Mouse (Mus musculus) kidney, adult 8-10 months (tissue): ENCODE data around the gene Ezr.

ENCODE experiments used
- DNase-seq, 2 experiments: peaks; one replicate each; pipeline ENCODE4 v3.0.0; 2022

Gene Ezr

GRCm38 (mm10) chr17:6789103-6789502 lies 6.5 kb upstream of the Ezr start:
- peak in 1 of 2 experiments; percentile 50 for DNase-seq

DNA sequence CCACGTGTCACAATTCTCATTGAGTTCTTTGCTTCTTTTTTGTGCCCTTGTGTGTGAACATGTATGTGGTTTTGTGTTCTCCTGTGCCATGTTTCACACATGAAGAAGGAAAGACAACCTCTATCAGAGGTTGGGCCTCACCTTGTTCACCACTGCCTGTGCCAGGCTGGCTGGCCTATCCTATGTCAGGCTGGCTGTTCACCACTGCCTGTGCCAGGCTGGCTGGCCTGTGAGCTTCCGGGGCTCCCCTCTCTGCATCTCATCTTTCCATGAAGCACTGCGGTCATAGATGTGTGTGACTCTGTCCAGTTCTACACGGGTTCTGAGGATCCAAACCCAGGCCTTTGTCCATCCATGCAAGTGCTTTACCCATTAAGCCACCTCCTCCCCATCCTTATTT lies 4.7 kb upstream of the Ezr start:
- no peak for DNase-seq

DNA sequence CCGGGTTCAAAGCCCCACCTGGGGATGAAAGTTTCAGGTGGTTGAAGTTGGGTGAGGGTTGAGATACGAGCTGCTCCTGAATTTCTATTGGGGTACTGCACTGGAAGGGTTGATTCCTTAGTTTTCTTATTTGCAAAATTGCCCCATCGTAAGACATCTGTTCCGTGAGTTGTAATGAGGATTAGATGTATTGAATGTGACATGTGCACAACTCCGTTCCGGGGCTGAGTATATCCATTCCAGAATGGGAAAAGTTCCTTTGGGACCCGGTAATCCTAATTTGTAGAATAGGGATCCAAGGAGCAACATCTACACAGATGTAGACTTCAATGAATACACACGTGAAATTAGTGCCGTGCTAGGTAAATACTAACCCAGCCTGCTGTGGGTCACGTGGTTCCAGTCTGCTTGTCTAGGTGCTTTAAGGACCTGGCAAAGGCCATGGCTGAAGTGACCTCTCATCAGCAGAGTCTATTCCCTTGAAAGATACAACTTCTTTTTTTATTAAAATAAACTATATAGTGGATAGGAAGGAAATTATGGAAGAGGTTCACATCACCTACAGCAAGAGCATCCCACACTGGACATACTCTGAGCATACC lies 1.3 kb upstream of the Ezr start:
- peak in 1 of 2 experiments; percentile 49 for DNase-seq

DNA sequence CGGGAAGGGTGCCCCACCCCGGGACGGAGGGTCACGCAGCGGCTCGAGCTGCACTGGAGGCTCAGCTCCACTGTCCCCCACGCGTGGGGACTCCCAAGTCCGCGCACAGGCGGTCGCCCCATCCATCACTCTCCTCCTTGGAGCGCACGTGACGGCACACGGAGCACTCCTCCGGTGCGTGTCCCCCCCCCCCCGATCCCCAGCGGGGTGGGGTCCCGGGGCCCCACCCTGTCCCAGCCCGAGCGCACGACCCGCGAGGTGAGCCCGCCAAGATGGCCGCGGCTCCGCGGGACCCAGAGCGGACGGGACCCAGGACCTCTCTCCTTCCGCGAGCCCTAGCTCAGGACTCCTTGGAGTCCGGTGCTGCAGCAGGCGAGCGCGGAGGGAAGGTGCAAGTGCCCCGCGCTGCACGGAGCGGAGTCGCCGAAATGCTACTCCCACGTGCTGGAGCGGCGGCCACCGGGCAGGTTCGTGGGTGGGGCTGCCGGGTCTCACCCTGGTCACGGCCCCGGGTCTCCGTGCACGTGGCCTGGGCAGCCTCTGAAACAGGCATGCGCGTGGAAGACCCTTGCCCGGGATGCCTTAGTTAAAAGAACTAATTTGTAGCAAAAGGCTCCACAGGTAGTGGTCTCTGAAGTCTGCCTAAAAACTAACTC lies 550 bp upstream of the Ezr start:
- DNase-seq: peak in 1 of 2 experiments; percentile 54

DNA sequence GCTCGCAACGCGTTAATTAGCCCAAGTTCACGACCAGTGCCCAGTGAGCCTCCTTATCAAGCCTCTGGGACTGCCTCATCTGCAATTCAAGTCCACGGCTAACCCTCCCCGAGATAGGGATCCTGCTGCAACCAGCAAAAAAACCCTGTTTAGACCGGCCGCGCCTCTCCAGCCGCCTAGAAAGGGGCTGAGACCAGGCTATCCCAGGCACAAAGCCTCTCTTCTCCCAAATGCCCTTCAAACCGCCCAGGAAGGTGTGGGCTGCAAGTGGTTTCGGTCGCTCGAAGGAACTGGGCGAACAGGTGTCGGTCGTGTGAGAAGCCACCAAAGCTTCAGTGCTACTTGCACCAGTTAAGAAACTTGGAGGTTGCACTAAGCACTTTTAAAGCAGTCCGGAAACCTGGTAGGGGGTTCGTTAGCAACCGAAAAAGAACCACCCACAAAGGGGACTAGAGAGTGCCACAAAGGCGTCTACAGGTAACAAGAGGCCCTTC lies 504 bp downstream of the Ezr start:
- peak; percentile 46 to 47 for DNase-seq

DNA sequence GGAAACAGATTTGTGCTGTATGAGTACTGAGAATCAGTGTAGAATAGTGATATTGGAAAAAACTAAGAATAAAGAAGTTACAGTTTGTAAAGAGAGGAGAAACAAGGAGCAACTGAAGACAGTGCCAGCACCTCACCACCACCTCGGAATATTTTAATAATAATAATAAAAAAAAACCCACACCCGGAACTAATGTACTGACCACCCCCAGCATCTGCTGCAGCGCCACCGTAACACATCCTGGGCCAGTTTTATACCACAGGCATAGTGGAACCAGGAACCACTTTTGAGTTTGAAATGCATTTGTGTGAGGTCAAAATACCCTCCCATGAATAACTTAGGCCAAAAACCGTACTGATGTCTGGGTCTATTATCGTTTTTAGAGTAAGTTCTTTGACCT lies 1.3 kb downstream of the Ezr start:
- no peak for DNase-seq

- DNase-seq: no peak
These were observed 2.0 kb downstream of the Ezr start for GRCm38 (mm10) chr17:6780521-6781115.

DNA sequence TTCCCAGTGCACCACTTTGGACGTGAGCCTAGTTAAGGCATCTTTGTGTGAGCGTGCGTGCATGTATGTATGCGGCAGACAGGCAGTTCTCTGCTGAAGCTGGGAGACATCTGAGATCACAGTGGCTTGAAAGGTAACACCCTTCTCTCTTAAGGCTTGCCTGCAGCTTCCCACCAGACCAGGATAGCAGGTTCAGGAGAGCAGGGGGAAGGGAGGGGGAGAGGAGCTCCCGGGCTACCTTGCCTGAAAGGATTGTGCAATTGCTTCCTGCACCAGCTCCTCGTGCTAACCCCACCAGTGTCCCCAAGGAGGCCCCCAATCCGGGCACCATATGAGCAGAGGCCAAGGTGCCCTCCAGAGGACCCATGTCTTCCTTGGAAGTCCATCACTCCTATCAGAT lies 3.0 kb downstream of the Ezr start:
- no peak for DNase-seq

- peak; percentile 70 to 73 for DNase-seq
These were observed 3.6 kb downstream of the Ezr start for GRCm38 (mm10) chr17:6778771-6779509.

DNA sequence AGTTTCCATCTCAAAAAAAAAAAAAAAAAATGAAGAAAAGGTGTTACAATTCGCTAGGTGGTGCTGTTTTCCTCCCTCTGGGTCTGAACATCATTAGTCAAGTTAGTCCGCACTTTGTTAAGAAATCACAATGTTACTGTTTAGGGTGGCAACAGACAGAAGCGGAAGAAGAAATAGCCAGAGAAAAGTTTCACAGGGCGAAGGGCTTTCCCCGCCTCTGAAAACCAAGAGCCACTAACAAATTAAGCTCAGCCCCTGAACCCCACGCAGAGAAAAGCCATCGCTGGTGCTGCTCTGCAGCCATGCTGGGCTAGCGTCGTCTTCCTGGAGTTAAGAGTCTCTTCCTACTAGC lies 4.3 kb downstream of the Ezr start:
- peak; percentile 52 to 65 for DNase-seq

GRCm38 (mm10) chr17:6777629-6778331 lies 4.8 kb downstream of the Ezr start:
- no peak for DNase-seq

DNA sequence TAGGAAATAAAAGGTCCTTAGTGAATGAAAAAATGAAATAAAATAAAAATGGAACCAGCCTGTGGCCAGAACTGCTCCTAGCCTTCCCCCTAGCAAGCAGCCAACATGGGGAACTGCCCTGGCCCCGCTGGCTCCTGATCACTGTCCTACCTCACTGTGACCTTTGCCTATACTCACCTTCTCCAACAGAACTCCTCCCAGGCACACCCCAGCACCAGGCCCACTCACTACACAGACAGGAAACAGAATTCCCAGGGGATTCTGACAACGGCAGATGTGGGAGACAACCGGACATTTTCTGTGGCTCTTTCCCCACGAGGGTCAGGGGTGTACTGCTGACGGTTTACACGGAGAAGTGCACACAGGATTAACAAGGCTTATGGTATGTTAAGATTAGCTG lies 5.5 kb downstream of the Ezr start:
- no peak for DNase-seq

GRCm38 (mm10) chr17:6776576-6776975 lies 6.0 kb downstream of the Ezr start:
- DNase-seq: no peak

DNA sequence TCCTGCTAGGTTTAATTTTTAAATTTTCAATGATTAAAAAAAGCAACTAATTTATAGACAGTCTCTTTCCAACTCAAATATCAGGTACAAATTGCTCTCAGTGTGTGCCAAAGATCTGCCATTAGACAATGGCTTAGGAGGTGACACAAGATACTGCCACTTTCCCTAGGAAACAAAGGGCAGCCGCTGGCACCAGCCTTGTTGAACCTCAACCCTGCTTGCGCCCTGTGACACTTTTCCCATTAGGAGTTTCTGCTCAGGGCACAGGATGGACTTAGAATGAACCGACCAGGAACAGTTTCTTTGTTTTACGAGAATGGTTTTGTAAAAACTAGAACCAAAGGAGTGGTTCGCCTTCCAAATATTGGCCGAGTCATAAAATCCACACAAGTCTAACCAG lies 6.5 kb downstream of the Ezr start:
- no peak for DNase-seq

DNA sequence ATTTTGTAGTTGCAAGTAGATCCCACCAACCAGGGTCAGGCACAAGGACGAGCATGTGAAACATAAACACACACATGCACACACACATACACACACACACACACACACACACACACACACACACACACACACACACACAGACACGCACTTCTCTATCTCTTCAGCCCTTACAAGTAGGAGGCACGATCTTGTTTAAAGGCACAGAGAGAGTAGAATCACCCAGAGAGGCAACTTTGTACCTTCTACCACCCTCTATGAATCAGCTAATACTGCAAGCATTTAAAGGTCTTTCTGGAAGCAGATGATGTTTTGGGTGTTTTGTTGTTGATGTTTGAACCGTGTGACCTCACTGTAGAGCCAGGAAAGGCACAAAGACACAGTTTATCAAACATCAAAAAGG lies 6.9 kb downstream of the Ezr start:
- no peak for DNase-seq

GRCm38 (mm10) chr17:6775221-6775620 lies 7.4 kb downstream of the Ezr start:
- DNase-seq: no peak

- no peak for DNase-seq
These were observed 9.2 kb downstream of the Ezr start for GRCm38 (mm10) chr17:6773249-6773966.

DNA sequence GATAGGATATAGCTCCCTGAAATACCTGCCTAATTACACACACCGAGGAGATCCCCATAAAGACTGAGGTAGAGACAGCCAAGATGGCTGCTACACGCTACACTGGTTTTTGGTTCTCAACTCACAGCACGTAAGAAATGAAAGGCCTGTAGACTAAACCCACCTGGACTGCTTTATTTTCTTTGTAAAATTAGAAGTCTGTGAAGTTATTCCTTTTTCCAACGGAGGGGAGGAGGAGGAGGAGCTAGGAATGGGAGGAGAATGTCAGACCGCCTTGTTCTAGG lies 10.2 kb downstream of the Ezr start:
- no peak for DNase-seq

- DNase-seq: no peak
These were observed 10.7 kb downstream of the Ezr start for GRCm38 (mm10) chr17:6771661-6772489.

DNA sequence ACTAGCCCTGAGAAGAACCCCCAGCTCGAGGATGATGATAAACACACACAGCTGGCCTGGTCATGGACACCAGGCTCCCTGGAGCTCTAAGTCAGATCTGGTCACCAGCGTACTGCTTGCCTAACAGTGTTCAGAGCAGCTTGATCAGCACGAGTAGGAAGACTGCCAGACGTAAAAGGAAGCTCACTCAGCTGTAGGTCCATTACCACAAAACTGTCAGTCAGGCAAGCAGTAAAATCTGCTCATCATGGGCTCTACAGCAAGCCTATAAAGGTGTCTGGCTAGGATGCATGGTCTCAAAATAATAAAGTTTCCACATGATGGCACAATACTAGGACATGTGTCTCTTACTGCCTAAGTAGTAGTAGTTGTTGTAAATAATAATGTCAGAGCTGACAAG lies 13.0 kb downstream of the Ezr start:
- no peak for DNase-seq

- DNase-seq: peak; percentile 75 to 85
These were observed 14.2 kb downstream of the Ezr start for GRCm38 (mm10) chr17:6768301-6768788.

GRCm38 (mm10) chr17:6767771-6768170 lies 14.8 kb downstream of the Ezr start:
- no peak for DNase-seq
